Comparison of ENCODE assay signal across 19 mouse cellular contexts in genomic region chr8:45469006-45469405, GRCm38 (mm10). TPM values are rescaled to one million over a fixed set of nuclear protein-coding genes. Genes with fewer than 3 reads are reported as not detected.
DNase-seq lines count a peak whose midpoint lies in the region; ATAC-seq and TF ChIP-seq lines count a peak whose summit lies in the region.
"Had no signal": no experiment of that assay in that cellular context is flagged by ENCODE, and none has a peak within 500 bp of the region (broad histone marks: within the 10 kb centered on the region; RNA-seq: fewer than 3 reads in every experiment).

No protein-coding gene starts in this region.

- TF ChIP-seq CTCF in forebrain, postnatal 0 days (IDR thresholded peaks at IDR 0.05; ENCODE audit: low read depth): no peak
- no peak for TF ChIP-seq CTCF in heart, postnatal 0 days (IDR thresholded peaks at IDR 0.05; ENCODE audit: low read depth)
- no peak for TF ChIP-seq CTCF in brain, embryonic 14.5 days (IDR thresholded peaks at IDR 0.05; ENCODE audit: borderline replicate concordance, extremely low read depth, insufficient read depth, insufficient read length)

- peak overlapping the region; percentile 50; the same call in 1 of the 2 replicates for H3K27ac ChIP-seq in forebrain, embryonic 12.5 days
- no peak overlapping the region for H3K27ac ChIP-seq in forebrain, postnatal 0 days (ENCODE audit: low read depth, low read length)
- peak overlapping the region; percentile 1; the same call in 1 of the 2 replicates for H3K27ac ChIP-seq in heart, postnatal 0 days (ENCODE audit: low read depth)
- H3K27ac ChIP-seq in limb, embryonic 13.5 days: peak overlapping the region; percentile 12; the same call in 1 of the 2 replicates
- H3K27ac ChIP-seq in limb, embryonic 10.5 days: no peak overlapping the region
- H3K27ac ChIP-seq: embryonic facial prominence, embryonic 15.5 days; gastrocnemius, adult 2 months; hindbrain, embryonic 13.5 days had no signal

- peaks cover 3% of the 10 kb centered on the region; the same call in 1 of the 2 replicates for H3K4me1 ChIP-seq in forebrain, embryonic 12.5 days
- no peaks in the 10 kb centered on the region for H3K4me1 ChIP-seq in forebrain, postnatal 0 days (ENCODE audit: insufficient read depth)
- no peaks in the 10 kb centered on the region for H3K4me1 ChIP-seq in heart, postnatal 0 days (ENCODE audit: control insufficient read depth, insufficient read depth)
- H3K4me1 ChIP-seq in limb, embryonic 13.5 days: peaks cover 4% of the 10 kb centered on the region
- no peaks in the 10 kb centered on the region for H3K4me1 ChIP-seq in limb, embryonic 10.5 days
- H3K4me1 ChIP-seq: embryonic facial prominence, embryonic 15.5 days had no signal

- H3K9ac ChIP-seq in forebrain, embryonic 12.5 days: no peak overlapping the region
- no peak overlapping the region for H3K9ac ChIP-seq in forebrain, postnatal 0 days
- no peak overlapping the region for H3K9ac ChIP-seq in heart, postnatal 0 days (replicated peaks; ENCODE audit: low read depth, low read length)
- H3K9ac ChIP-seq in limb, embryonic 13.5 days: no peak overlapping the region
- H3K9ac ChIP-seq: embryonic facial prominence, embryonic 15.5 days; forebrain, embryonic 15.5 days; hindbrain, embryonic 13.5 days had no signal

- no peak for TF ChIP-seq EP300 in heart, postnatal 0 days (IDR thresholded peaks at IDR 0.05; ENCODE audit: low read depth)

- DNase-seq in forebrain, postnatal 0 days: no peak
- DNase-seq in heart, postnatal 0 days (ENCODE audit: low spot score): no peak
- no peak for DNase-seq in heart, postnatal 10 days
- DNase-seq in limb, embryonic 10.5 days (ENCODE audit: low spot score): no peak
- DNase-seq in brain, embryonic 14.5 days (ENCODE audit: low read depth): peak; percentile 59
- DNase-seq: B cell, adult 2 months; cerebellum, adult 11-12 months; cerebellum, adult 8-10 months; embryo, embryonic 11 days had no signal

- intact Hi-C loops in heart, postnatal 10 days (cut with DNase I): no loop called here

- H3K27me3 ChIP-seq in forebrain, embryonic 12.5 days: no peaks in the 10 kb centered on the region
- H3K27me3 ChIP-seq in forebrain, postnatal 0 days (ENCODE audit: insufficient read depth, low read length): no peaks in the 10 kb centered on the region
- H3K27me3 ChIP-seq in heart, postnatal 0 days (ENCODE audit: control insufficient read depth, insufficient read depth, low read length): no peaks in the 10 kb centered on the region
- no peaks in the 10 kb centered on the region for H3K27me3 ChIP-seq in limb, embryonic 13.5 days
- no peaks in the 10 kb centered on the region for H3K27me3 ChIP-seq in limb, embryonic 10.5 days (ENCODE audit: low read depth, poor library complexity, severe bottlenecking)
- H3K27me3 ChIP-seq: CH12.LX; embryonic facial prominence, embryonic 15.5 days; forebrain, embryonic 15.5 days; hindbrain, embryonic 13.5 days had no signal

- no peaks in the 10 kb centered on the region for H3K36me3 ChIP-seq in forebrain, embryonic 12.5 days (replicated peaks)
- no peaks in the 10 kb centered on the region for H3K36me3 ChIP-seq in forebrain, postnatal 0 days (ENCODE audit: insufficient read depth)
- no peaks in the 10 kb centered on the region for H3K36me3 ChIP-seq in heart, postnatal 0 days (replicated peaks; ENCODE audit: control insufficient read depth, insufficient read depth, low read length)
- no peaks in the 10 kb centered on the region for H3K36me3 ChIP-seq in limb, embryonic 13.5 days
- H3K36me3 ChIP-seq in limb, embryonic 10.5 days: no peaks in the 10 kb centered on the region
- H3K36me3 ChIP-seq: embryonic facial prominence, embryonic 15.5 days; forebrain, embryonic 15.5 days; G1E; hindbrain, embryonic 13.5 days had no signal

- no peaks in the 10 kb centered on the region for H3K9me3 ChIP-seq in forebrain, embryonic 12.5 days
- no peaks in the 10 kb centered on the region for H3K9me3 ChIP-seq in forebrain, postnatal 0 days (ENCODE audit: low read length)
- H3K9me3 ChIP-seq in heart, postnatal 0 days (replicated peaks; ENCODE audit: control insufficient read depth, low read length): no peaks in the 10 kb centered on the region
- no peaks in the 10 kb centered on the region for H3K9me3 ChIP-seq in limb, embryonic 13.5 days
- H3K9me3 ChIP-seq in limb, embryonic 10.5 days (replicated peaks): no peaks in the 10 kb centered on the region
- H3K9me3 ChIP-seq: embryonic facial prominence, embryonic 15.5 days; forebrain, embryonic 15.5 days; hindbrain, embryonic 13.5 days had no signal

- no peak overlapping the region for H3K4me3 ChIP-seq in forebrain, embryonic 12.5 days (replicated peaks)
- H3K4me3 ChIP-seq in forebrain, postnatal 0 days (ENCODE audit: low read depth, low read length): no peak overlapping the region
- no peak overlapping the region for H3K4me3 ChIP-seq in heart, postnatal 0 days (ENCODE audit: low read depth, low read length)
- H3K4me3 ChIP-seq in limb, embryonic 13.5 days: no peak overlapping the region
- no peak overlapping the region for H3K4me3 ChIP-seq in limb, embryonic 10.5 days
- H3K4me3 ChIP-seq: embryonic facial prominence, embryonic 15.5 days; forebrain, embryonic 15.5 days; gastrocnemius, adult 2 months; hindbrain, embryonic 13.5 days had no signal

- H3K4me2 ChIP-seq in forebrain, embryonic 12.5 days: no peak overlapping the region
- H3K4me2 ChIP-seq in forebrain, postnatal 0 days (ENCODE audit: low read depth): no peak overlapping the region
- H3K4me2 ChIP-seq in heart, postnatal 0 days (ENCODE audit: low read depth, low read length): no peak overlapping the region
- H3K4me2 ChIP-seq in limb, embryonic 13.5 days (replicated peaks): no peak overlapping the region
- H3K4me2 ChIP-seq: embryonic facial prominence, embryonic 15.5 days; forebrain, embryonic 15.5 days; heart, embryonic 11.5 days; hindbrain, embryonic 13.5 days had no signal

- no peak for TF ChIP-seq POLR2A in brain, embryonic 14.5 days (IDR thresholded peaks at IDR 0.05; ENCODE audit: borderline replicate concordance, extremely low read depth, insufficient read depth, insufficient read length, poor library complexity, severe bottlenecking)

- ATAC-seq in forebrain, embryonic 12.5 days (ENCODE audit: low FRiP score): no peak; the same call in 1 of the 2 replicates
- no peak for ATAC-seq in forebrain, postnatal 0 days
- ATAC-seq in heart, postnatal 0 days (ENCODE audit: insufficient read depth, low read depth): no peak
- no peak for ATAC-seq in limb, embryonic 13.5 days (ENCODE audit: low FRiP score, low read depth)
- ATAC-seq: intestine, postnatal 0 days had no signal

- WGBS in forebrain, embryonic 12.5 days: 57% methylated on average over 2 of the region's 2 CpGs
- 39% methylated on average over 2 of the region's 2 CpGs for WGBS in forebrain, postnatal 0 days
- WGBS in heart, postnatal 0 days: 84% methylated on average over 2 of the region's 2 CpGs
- WGBS in limb, embryonic 13.5 days: 56% methylated on average over 2 of the region's 2 CpGs
- 82% methylated on average over 2 of the region's 2 CpGs for WGBS in limb, embryonic 10.5 days

RNA-seq across cellular contexts. Expression of gene Sorbs2, which starts 38.6 kb away (rescaled TPM):
- polyA plus RNA-seq in forebrain, embryonic 12.5 days (2016; fragmentation: Nextera tagmentation; extraction: Ambion mirVana): 113 and 115 TPM in 2 replicates
- 66.9 and 88.8 TPM in 2 replicates for total RNA-seq in forebrain, postnatal 0 days (2014; rRNA removed)
- polyA plus RNA-seq in forebrain, postnatal 0 days (2015; fragmentation: Nextera tagmentation; extraction: Ambion mirVana): 20.8 and 33.2 TPM in 2 replicates
- 385 and 419 TPM in 2 replicates for total RNA-seq in heart, postnatal 0 days (2014; rRNA removed; ENCODE audit: low replicate concordance)
- 205 and 228 TPM in 2 replicates for polyA plus RNA-seq in heart, postnatal 0 days (2015; fragmentation: Nextera tagmentation; extraction: Ambion mirVana)
- total RNA-seq in heart, postnatal 10 days (2021): 100 to 1,000 TPM; 665 to 789 TPM
- polyA plus RNA-seq in limb, embryonic 13.5 days (2015; fragmentation: Nextera tagmentation; extraction: Ambion mirVana): 45.5 and 52.4 TPM in 2 replicates
- polyA plus RNA-seq in limb, embryonic 10.5 days (2016; fragmentation: Nextera tagmentation; extraction: Ambion mirVana): 9.5 and 16.7 TPM in 2 replicates
- polyA plus RNA-seq in brain, embryonic 14.5 days (2012; rRNA removed): 78.0 and 81.7 TPM in 2 replicates
- total RNA-seq: CH12.LX had no signal
- polyA plus RNA-seq: G1E had no signal

RNA-seq across cellular contexts. Expression of gene Tlr3, which starts 58.1 kb away (rescaled TPM):
- polyA plus RNA-seq in forebrain, embryonic 12.5 days (2016; fragmentation: Nextera tagmentation; extraction: Ambion mirVana): 1.1 and 1.6 TPM in 2 replicates
- total RNA-seq in forebrain, postnatal 0 days (2014; rRNA removed): 0.95 and 1.3 TPM in 2 replicates
- 1.1 and 1.3 TPM in 2 replicates for polyA plus RNA-seq in forebrain, postnatal 0 days (2015; fragmentation: Nextera tagmentation; extraction: Ambion mirVana)
- 2.9 and 6.6 TPM in 2 replicates for total RNA-seq in heart, postnatal 0 days (2014; rRNA removed; ENCODE audit: low replicate concordance)
- polyA plus RNA-seq in heart, postnatal 0 days (2015; fragmentation: Nextera tagmentation; extraction: Ambion mirVana): 2.3 and 2.9 TPM in 2 replicates
- 1 to 10 TPM; 7.7 to 8.8 TPM for total RNA-seq in heart, postnatal 10 days (2021)
- 0.66 and 1.4 TPM in 2 replicates for polyA plus RNA-seq in limb, embryonic 13.5 days (2015; fragmentation: Nextera tagmentation; extraction: Ambion mirVana)
- 0.48 and 0.74 TPM in 2 replicates for polyA plus RNA-seq in limb, embryonic 10.5 days (2016; fragmentation: Nextera tagmentation; extraction: Ambion mirVana)
- polyA plus RNA-seq in brain, embryonic 14.5 days (2012; rRNA removed): 1.2 and 1.3 TPM in 2 replicates
- polyA plus RNA-seq: G1E had no signal

Comparison
In these comparisons a context has a peak if more than half of its experiments do, and no peak if none do; other contexts are left out.
1. H3K27ac ChIP-seq: peak in forebrain, embryonic 12.5 days (single experiment), heart, postnatal 0 days (single experiment) and limb, embryonic 13.5 days (single experiment); none in forebrain, postnatal 0 days (single experiment) and limb, embryonic 10.5 days (single experiment).